Mouse (Mus musculus) embryo, embryonic 10.5 days (tissue): ENCODE results near the gene Tnrc18.
"Not testable (repeated sequence)": the region's sequence is repeated elsewhere in the genome, so short reads cannot be mapped to it uniquely, and the experiment has no call there.

Source experiments
- DNase-seq: peaks from one replicate; pipeline ENCODE4 v3.0.0-alpha.2; 2015; ENCODE audit warnings: low spot score

The Tnrc18 gene

GRCm38 (mm10) chr5:142817524-142818434, at the start of gene Tnrc18:
Gene Tnrc18 (minus strand): TSS chr5:142817662.
- peak; percentile 98 for DNase-seq

DNA sequence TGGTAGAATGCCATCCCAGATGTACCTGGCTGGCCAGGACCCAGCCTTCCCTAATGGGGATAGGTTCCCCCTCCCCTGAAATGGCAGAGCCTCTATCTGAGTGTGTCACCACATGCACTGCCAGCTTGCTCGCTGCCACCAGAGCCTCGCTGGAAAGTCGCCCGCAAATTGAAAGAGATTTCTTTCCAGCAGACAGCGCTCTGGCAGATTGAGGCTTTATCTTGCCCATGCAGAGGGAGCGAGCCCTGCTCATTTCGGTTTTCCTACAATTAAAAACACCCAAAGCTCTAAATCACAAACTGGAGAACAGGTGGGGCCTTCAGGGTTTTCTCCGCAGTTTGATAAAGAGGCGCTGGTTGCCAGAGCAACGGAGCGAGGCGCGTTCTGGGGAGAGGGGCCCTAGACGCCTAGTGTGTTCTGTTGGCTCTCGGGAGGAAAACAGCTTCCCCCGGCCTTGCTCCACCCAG, 40.3 kb upstream of the Tnrc18 start:
- no peak for DNase-seq

DNA sequence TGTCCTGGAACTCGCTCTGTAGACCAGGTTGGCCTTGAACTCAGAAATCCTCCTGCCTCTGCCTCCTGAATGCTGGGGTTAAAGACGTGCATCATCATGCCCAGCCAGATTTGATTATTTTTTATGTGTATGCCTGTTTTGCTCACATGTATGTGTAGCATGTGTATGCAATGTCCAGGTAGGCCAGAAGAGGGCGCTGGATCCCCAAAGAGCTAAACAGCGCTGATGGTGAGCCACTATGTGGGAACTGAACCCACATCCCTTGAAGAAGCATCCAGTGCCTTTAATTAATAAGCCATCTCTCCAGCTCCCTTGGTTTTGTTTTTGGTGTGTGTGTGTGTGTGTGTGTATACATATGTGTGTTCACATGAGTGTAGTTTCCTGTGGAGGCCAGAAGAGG, 38.9 kb upstream of the Tnrc18 start:
- DNase-seq, result no peak

DNA sequence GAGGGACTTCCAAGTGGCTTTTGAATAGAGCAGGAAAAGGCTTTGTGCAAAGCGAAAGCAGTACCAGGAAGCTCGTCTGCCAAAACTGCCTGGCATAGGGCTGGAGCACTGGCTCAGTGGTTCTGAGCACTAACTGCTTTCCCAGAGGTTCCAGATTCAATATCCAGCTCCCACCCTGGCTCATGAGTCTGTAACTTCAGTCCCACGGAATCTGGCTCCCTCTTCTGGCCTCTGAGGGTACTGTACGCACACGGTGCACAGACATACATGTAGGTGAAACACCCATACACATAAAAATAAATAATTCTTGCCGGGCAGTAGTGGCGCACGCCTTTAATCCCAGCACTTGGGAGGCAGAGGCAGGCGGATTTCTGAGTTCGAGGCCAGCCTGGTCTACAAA, 37.4 kb upstream of the Tnrc18 start:
- peak; percentile 65 for DNase-seq

- no peak for DNase-seq
Observed at GRCm38 (mm10) chr5:142853585-142853984, 36.1 kb upstream of the Tnrc18 start.

GRCm38 (mm10) chr5:142851681-142852049, 34.2 kb upstream of the Tnrc18 start:
- DNase-seq, result no peak

DNA sequence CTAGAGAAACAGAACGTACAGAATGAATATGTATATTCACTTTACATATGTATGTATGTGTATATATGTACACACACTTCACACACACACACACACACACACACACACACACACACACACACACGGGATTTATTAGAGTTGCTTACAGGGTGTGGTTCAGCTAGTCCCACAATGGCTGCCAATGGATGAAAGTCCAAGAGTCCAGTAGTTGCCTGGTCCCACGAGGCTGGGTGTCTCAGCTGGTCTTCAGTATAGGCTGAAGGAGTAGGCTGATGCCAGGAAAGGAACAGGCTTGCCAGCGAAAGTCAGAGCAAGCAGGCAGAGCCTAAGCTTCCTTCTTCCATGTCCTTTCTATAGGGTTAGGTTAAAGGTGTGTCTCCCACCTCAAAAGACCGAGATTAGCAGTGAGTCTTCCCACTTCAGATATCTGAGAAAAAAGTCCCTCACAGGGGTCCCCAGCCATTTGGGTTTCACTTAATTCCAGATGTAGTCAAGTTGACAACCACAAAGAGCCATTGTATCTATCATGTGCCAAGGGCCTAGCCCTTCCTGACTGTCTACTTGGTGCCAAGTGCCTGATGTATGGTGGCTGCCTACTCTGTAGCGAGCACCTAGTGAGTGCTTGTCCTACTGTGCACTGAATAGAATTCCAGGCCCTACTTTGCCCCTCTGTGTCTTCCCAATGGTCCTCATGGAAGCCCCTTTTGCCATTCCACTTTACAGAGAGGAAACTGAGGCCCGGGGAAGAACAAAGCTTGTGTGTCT, 33.6 kb upstream of the Tnrc18 start:
- no peak for DNase-seq

- no peak for DNase-seq
Observed at GRCm38 (mm10) chr5:142850476-142850875, 33.0 kb upstream of the Tnrc18 start.

DNA sequence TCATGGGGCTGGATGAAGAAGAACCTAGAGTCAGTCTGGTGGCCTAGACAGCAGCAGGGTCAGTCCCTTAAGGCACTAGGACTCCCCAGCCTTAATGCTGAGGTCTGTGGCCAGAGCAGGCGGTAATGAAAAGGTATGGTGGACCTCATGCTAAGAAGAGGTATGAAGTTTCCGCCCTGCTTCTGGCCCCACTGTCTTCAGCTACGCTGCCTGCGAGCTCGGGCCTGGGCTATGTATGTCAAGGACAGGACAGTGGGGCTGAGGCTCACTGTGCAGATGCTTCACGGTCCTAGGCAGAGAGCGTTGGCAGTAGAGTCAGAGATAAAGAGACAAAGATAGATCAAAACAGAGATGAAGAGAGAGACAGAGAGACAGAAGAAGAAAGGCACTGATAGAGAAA, 31.4 kb upstream of the Tnrc18 start:
- no peak for DNase-seq

DNA sequence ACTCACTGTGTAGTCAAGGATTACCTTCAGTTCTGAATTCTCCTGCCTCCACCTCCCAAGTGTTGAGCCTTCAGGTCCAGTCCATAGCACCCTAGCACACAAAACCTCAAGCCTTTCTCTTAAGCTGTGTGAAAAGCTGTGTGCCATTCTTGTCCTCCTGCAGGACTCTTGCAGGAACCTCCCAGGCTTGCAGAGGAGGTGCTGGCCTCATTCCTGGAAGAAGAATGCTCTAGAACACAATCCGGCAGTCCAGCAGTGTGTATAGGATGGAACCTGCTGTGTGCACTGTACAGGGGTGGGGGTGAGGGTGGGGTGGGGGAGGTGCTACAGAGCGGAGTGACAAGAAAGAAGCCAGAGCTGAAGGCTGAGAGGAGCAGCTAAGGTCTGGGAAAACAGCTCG, 30.7 kb upstream of the Tnrc18 start:
- DNase-seq, result no peak

DNA sequence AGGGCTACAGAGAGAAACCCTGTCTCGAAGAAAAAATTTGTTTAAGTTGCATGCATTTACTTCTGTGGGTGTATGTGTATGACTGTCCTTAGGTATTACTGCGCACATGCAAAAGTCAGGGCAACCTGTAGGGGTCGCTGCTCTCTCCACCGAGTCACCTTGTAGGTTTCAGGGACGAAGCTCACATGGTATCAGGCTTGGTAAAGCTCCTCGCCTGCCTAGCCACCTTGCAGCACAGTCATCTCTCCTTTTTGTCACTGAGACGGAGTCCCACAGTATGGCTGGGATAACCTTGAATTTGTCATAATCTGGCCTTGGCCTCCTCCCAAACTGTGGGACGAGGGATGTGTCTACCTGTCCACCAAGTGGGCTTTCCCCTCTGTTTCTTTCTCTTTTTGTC, 27.0 kb upstream of the Tnrc18 start:
- no peak for DNase-seq

DNA sequence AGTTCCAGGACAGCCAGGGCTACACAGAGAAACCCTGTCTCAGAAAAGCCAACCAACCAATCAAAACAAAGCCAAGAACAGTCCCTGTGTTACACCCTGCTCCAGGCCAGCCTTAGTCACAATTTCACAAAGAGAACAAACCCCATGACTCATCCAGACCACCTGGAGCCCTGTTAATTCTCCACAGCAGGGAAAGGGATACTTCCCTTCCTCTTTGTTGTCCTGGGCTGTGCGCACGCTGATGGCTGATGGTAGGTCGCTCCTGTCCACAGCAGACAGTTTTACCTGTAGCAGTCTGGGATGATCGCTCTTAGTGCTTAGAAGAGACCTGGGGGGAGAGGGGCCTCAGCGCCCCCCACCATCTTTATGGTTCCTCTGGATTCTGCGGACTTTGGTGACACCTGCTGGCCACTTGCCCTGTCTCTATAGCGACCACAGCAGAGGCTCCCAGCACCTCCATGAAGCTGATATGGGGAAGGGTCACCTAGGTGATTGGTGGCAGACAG, 24.7 kb upstream of the Tnrc18 start:
- peak; percentile 60 for DNase-seq

DNA sequence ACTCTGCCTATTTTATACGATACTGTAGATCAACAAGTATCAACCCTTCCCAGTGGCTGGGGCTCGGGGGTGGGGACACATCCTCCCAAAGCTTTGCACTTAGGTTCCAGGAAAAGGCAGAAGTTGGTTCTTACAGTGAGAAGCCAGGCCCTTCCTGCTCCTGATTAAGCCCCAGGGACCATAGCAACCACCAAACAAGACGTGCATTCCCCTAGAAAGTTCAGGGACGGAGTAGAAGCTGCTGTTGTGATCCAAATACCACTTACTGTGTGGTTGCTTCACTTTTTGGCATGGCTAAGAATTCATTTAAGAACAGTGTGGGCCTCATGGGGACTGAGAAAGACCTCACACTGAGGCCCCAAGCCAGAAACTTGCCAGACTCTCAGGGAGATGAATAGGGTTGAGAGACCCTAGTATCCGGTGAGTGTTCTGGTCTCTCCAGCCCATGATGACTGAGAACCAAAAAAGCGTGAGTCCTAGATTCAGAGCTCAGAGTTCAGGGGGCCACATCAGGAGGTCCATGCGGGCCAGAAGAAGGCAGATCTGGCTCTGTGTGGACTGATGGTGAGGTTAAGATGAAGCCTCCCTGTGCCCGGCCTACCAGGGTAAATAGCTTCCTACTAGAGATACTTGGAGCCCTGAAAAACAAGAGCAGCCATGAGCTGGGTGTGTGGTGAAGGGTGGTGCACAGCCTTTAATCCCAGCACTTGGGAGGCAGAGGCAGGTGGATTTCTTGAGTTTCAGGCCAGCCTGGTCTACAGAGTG, 24.1 kb upstream of the Tnrc18 start:
- DNase-seq, result no peak

- not testable (repeated sequence) for DNase-seq
Observed at GRCm38 (mm10) chr5:142837427-142837826, 20.0 kb upstream of the Tnrc18 start.

GRCm38 (mm10) chr5:142836891-142837290, 19.4 kb upstream of the Tnrc18 start:
- no peak for DNase-seq

- no peak for DNase-seq
Observed at GRCm38 (mm10) chr5:142833646-142834438, 16.4 kb upstream of the Tnrc18 start.

- DNase-seq, result no peak
Observed at GRCm38 (mm10) chr5:142826131-142826530, 8.7 kb upstream of the Tnrc18 start.

- no peak for DNase-seq
Observed at GRCm38 (mm10) chr5:142825665-142826064, 8.2 kb upstream of the Tnrc18 start.

DNA sequence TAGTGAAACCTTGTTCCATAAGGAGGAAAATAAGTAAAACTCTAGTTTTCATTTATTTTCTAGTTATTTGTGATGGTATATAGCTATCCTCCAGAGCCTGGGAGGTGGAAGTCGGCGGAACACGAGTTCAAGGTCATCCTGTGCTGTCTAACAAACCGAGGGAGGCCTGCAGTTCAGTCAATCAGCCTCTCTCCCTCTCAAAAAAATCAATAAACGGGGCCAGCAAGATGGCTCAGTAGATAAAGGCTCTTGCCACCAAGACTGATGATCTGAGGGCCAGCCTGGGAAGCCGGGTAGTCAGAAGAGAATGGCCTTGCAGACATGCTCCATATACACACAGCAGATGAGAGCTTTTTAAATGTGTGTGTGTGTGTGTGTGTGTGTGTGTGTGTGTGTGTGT, 6.6 kb upstream of the Tnrc18 start:
- DNase-seq, result peak; percentile 49

GRCm38 (mm10) chr5:142823096-142824062, 5.9 kb upstream of the Tnrc18 start:
- peak; percentile 92 for DNase-seq
